Mouse (Mus musculus) ovary, postnatal 14 days (tissue): ENCODE measurements around the gene Hivep3.

Experiments
- DNase-seq: peaks from one replicate; pipeline ENCODE4 v3.0.0; 2022; ENCODE audit warnings: low spot score

Hivep3 gene

GRCm38 (mm10) chr4:119761459-119762121, 28.0 kb downstream of the Hivep3 start:
- no peak for DNase-seq

- DNase-seq = no peak
Measured at GRCm38 (mm10) chr4:119762171-119762570, 28.6 kb downstream of the Hivep3 start.

GRCm38 (mm10) chr4:119768046-119768445, 34.5 kb downstream of the Hivep3 start:
- DNase-seq = no peak

- DNase-seq = no peak
Measured at GRCm38 (mm10) chr4:119775913-119776312, 42.3 kb downstream of the Hivep3 start.

GRCm38 (mm10) chr4:119777146-119777545, 43.6 kb downstream of the Hivep3 start:
- no peak for DNase-seq

- peak; percentile 32 for DNase-seq
Measured at GRCm38 (mm10) chr4:119779561-119780400, 46.2 kb downstream of the Hivep3 start.

GRCm38 (mm10) chr4:119780881-119781280, 47.3 kb downstream of the Hivep3 start:
- no peak for DNase-seq

GRCm38 (mm10) chr4:119784959-119785358, 51.4 kb downstream of the Hivep3 start:
- DNase-seq = no peak

GRCm38 (mm10) chr4:119786307-119786706, 52.7 kb downstream of the Hivep3 start:
- no peak for DNase-seq

GRCm38 (mm10) chr4:119786721-119787120, 53.1 kb downstream of the Hivep3 start:
- DNase-seq = no peak

- no peak for DNase-seq
Measured at GRCm38 (mm10) chr4:119788746-119789145, 55.2 kb downstream of the Hivep3 start.

- no peak for DNase-seq
Measured at GRCm38 (mm10) chr4:119789495-119790148, 56.0 kb downstream of the Hivep3 start.

GRCm38 (mm10) chr4:119798891-119799290, 65.3 kb downstream of the Hivep3 start:
- no peak for DNase-seq

GRCm38 (mm10) chr4:119806556-119806955, 73.0 kb downstream of the Hivep3 start:
- no peak for DNase-seq

- DNase-seq = no peak
Measured at GRCm38 (mm10) chr4:119807359-119807758, 73.8 kb downstream of the Hivep3 start.

GRCm38 (mm10) chr4:119809245-119809644, 75.7 kb downstream of the Hivep3 start:
- DNase-seq = no peak

GRCm38 (mm10) chr4:119812775-119813174, 79.2 kb downstream of the Hivep3 start:
- DNase-seq = no peak

- DNase-seq = no peak
Measured at GRCm38 (mm10) chr4:119813500-119814184, 80.1 kb downstream of the Hivep3 start.

- DNase-seq = no peak
Measured at GRCm38 (mm10) chr4:119814185-119815132, 80.9 kb downstream of the Hivep3 start.

- no peak for DNase-seq
Measured at GRCm38 (mm10) chr4:119815133-119815792, 81.7 kb downstream of the Hivep3 start.

GRCm38 (mm10) chr4:119815793-119816161, 82.2 kb downstream of the Hivep3 start:
- DNase-seq = no peak
